Mouse (Mus musculus) telencephalon, adult 2 months (tissue): ENCODE results near the gene Fcgr4.

Experiments
- DNase-seq: peaks from one replicate; pipeline ENCODE4 v3.0.0-alpha.2; 2011; ENCODE audit warnings: low read depth, low spot score

Fcgr4 gene

DNA sequence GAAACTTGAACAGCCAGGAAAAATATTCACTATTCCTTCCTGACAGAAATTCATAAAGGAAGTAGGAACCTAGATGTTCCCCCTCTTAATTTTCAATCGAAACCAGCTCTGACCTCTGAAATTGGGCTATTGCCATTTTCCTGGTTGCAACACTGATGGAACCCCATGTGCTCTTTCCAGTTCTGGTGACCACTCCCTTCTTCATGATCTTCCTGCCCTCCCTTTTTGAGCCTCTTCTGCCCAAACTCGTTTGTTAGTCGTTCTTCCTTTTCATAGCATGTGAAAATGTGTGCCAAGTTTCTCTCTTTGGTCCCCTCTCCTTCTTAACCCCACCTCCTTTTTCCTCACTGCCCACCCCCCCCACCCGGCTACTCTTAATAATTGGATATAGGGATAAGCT is 7.0 kb upstream of the Fcgr4 start:
- DNase-seq, result no peak

DNA sequence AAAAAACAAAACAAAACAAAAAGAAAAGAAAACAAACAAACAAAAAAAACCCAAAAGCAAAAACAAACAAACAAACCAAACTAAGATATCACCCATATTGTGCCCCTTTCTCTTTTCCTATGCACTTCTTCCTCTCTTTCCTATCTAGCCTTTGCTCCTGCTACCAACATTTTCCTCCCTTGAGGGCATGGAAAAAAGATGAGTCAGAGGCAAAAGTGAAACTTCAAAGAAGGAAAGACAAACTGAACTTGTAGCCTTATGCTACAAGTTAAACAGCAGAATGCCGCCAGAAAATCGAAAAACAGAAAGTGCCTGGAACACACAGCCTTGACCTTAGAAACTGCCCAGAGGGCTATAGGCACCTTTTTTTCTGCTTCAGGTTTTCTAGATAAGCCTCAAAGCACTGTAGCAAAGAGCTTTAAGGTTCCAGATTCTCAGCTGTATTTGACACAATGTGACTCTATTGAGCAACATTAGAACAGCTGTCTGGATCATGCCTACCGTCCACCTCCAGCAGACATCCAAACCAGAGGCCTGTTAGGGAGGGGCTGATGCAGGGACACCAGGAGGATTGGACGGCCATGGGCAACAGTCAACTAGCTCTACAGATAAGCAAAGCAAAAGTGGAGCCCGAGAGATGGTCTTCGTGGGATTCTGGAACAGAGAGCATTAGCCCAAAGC is 1.9 kb upstream of the Fcgr4 start:
- no peak for DNase-seq

DNA sequence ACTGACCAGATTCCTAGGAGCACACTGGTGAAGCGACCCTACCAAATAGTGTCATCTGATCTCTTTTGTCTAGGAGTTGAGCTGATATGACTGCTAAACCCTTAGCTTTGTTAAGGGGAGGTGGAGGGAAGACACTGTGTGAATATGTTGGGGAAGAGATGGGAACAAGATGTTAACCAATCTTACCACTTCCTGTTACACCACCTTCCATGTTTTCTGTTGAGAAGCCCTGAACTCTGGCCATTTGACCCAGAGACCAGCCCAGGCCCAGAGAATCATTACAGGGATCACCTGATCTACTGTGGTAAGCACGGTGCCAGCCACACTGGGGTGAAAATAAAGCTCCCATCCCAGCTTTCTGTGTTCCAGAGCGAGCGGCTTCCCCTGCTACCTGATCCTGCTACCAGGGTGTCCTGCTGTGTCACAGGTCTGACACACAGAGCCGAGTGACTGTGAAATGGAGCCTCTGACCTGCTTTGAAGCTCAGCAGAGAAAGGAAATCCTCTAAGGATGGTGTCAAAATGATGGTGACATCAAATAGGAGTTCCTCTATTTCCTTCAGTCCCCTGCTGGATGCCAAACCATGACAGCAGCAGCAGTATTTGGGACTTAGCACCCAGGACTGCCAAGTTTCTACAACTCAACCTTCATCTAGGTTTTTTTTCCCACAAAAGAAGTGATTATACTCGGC is 1.1 kb upstream of the Fcgr4 start:
- DNase-seq, result no peak

- no peak for DNase-seq
Observed at GRCm38 (mm10) chr1:171019311-171019950, 711 bp downstream of the Fcgr4 start.

DNA sequence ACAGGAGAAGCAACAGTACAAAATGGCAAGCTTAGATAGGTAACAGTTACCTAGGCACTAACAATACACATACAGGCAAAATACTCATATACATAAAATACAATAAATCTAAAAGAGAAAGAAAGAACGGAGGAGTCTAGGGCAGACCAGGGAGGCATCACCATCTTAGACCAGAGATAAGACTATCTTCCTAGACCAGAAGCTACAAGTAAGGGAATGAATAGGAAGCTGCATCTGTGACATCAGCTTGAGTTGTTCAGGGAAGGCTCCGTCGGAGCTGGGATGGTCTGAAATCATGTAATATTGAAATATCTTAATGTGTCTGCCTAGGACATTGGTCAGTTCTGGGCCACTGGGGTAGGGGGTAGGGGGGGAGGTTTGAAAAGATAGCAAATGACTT is 13.0 kb downstream of the Fcgr4 start:
- DNase-seq, result no peak

GRCm38 (mm10) chr1:171032691-171033090 is 14.0 kb downstream of the Fcgr4 start:
- no peak for DNase-seq

- no peak for DNase-seq
Observed at GRCm38 (mm10) chr1:171033196-171033595, 14.5 kb downstream of the Fcgr4 start.

DNA sequence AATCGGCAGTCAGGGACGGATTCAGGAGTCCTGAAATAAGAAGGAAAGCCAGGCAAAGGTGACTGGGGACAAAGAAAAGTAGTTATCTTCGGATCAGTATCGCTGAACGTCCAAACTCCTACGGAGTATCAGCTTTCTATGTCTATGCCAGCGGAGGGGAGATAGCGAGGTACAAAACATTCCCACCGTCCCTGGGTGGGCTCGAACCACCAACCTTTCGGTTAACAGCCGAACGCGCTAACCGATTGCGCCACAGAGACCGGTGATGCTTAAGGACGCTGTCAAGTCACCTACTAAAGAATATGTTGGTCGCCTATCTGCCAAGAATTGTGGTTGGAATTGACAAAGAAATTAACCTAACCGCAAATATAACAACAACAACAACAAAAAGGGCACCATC is 15.0 kb downstream of the Fcgr4 start:
- no peak for DNase-seq

DNA sequence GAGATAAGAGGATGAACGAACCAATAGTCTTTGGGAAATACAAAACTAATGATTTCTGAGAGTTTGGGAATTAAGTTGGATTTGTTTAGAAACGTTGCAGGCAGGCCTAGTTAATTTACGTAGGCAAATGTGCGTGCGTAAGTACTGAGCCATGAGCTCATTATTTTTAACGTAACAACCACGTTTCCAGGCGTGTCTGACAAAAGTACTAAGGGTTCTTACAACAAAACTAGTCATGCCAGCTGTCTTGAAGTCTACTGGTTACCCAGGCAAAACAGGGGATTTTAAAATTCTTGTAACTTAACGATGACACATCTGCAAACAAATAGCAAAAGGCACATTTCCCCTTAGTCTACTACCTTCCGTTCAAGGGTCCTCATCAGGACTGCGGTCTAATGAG is 15.5 kb downstream of the Fcgr4 start:
- DNase-seq, result no peak

GRCm38 (mm10) chr1:171035611-171036010 is 16.9 kb downstream of the Fcgr4 start:
- no peak for DNase-seq

DNA sequence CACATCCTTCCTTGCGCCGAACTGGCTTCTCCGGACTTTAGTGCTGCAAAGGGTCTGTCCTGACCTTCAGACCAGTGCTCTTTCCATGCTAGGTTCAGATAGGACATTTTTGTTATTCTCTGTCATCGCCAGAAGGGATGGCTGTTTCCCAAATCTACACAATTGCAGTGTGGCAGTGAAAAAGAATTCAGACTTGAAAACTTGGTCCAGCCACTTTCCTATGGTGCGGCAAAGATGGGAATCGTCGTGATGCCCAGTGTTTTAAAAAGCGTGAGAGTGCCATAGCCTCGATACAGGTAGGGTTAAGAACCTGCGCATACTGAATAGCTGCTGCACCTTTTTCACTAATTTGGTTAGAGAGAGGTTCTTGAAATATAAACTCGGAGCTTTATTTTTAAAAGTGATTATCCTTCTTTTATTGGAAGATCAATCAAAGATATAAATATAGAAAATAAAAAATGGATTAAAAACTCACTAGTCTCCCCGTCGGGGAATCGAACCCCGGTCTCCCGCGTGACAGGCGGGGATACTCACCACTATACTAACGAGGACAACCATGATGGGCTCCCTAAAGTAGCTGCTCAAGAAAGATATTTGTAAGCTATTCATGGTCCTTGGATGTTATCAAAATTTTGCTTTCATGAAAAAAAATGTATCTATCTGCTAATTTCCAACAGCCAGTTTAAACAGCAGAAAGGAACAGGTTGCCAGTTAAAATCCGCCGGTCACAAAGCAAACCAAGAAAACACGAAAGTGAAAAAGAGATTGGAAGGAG is 18.0 kb downstream of the Fcgr4 start:
- DNase-seq, result no peak

DNA sequence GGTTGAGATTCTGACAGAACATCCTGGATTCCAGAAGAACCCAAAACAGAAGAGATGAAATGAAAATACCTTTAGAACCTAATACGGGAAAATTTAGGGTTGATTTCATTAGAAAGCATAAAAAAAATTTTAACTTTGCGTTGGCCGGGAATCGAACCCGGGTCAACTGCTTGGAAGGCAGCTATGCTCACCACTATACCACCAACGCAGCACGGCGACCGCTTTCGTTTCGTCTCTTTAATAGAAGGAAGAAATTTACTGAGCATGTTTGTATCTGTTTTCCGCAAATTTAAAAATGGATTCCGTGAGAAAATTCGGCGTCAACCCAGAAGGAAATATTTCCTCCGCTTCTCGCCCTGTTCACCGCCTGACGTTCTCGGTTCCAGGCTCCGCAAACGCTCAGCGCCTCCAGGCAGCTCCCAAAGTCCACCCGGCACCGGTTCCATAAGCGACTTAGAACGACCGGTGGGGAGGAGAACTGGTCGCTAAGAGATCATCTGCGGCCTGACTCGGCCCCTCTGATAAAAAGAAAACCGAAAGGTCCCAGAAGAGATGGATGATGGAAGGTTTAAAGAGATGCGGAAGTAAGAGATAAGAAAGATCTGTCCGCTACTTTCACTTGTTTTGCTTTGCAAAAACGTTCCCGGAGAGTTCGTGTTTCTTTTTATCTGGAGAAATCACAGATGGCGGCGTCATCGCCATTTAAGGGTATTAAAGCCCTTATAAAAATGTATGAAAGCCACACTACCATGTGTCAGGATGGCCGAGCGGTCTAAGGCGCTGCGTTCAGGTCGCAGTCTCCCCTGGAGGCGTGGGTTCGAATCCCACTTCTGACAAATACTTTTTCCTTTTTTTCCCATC is 19.4 kb downstream of the Fcgr4 start:
- DNase-seq, result no peak

DNA sequence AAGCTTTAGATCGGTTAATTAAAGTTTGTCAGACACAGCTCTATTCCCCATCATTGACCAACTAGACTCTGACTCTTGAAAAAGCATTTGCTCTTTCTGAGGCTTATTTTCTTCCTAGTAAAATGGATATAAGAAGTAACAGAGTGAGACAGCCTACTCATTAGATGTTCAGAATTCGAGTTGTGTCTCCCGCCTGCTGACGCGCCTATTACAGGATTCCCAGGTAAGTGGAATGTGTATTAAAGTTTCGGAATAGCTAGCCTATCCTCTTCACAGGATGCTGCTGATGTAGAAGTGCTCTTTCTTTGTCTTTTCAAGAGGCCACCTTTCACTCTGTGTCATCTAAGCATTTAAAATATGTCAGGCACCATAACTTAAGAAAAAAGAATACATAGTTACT is 20.4 kb downstream of the Fcgr4 start:
- DNase-seq, result no peak

DNA sequence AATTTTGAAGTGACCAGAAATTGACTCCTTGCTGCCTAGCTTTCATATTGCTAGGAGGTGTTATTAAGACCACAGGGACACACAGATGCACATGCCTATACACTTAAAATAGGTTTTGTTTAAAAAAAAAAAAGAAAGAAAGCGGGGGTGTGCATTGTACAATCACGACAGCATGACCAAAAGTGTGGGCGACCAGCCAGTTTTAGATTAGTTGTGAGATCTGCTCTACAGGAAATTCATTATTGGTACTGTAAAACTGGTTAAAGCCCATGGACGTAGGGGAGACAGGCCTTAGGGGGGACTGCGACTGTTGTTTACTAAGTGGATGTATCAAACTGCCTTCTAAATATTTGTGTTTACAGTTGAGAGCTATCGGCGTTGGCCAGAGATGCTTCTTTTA is 21.2 kb downstream of the Fcgr4 start:
- no peak for DNase-seq

GRCm38 (mm10) chr1:171043594-171044153 is 25.0 kb downstream of the Fcgr4 start:
- no peak for DNase-seq

DNA sequence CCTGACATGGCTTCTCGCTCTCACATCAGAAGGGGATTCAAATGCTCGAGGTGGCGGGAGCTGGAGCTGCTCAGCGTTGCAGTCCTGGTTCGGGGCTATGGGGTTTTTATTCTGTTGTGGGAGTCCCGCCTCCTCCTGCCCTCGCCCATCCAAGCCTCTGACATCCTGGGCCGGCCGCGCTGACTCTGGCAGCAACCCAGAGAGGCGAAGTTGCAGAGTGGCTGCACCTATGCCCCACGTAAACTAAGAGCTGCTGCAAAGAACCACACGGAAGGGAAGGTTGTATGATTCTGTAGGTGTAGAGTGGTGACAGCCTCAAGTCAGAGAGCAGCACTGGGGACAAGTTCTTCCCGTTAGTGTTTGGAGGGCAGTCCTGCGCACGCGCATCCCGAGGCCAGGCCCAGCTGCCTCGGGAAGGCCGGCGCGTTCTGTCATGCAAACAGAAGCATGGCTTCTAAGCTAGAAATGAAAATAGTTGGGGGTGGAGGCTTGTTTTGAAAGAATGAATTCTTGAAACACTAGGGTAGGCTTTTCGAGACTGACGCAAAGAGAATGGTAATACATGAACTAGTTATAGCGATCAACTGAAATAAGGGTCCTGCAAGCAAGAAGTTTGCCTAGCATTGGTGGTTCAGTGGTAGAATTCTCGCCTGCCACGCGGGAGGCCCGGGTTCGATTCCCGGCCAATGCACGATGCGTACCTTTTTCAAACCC is 25.8 kb downstream of the Fcgr4 start:
- peak; percentile 90 for DNase-seq

DNA sequence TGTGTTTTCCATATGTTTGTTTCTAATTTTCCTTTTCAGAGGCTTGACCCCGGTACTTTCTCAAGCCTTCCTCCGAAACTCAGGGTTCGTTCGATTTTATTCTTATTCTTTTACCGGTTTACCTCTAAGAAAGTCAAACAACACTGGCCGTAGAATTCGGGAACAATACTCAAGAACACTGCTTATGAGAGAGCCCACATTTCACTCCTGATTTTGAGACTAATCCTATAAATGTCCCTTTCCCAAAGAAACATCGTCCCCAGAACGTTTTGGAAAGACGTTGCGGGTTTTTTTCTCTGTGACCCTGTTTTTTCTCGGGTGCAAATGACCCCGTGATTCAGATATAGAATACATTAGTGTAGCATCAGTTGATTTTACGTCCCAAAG is 26.4 kb downstream of the Fcgr4 start:
- no peak for DNase-seq

- no peak for DNase-seq
Observed at GRCm38 (mm10) chr1:171046501-171046900, 27.8 kb downstream of the Fcgr4 start.

DNA sequence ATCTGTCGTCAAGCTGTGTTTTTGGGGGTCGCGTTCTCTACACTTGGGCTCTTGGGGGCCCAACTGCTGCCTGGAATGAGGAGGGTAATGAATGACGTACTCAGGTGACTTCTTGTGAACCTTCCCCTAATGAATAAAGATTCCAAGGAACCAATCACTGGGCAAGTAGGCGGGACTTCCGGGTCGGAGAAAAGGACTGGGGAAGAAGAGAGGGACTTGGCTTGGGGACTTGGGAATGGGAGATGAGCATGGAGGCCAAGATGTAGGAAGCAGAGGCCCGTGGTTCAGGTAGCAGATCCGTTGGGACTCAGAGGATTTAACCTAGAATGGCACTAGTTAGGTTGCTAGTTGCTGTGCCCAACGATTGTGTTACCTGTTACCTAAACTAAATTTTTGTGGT is 30.5 kb downstream of the Fcgr4 start:
- no peak for DNase-seq

GRCm38 (mm10) chr1:171050774-171051173 is 32.1 kb downstream of the Fcgr4 start:
- no peak for DNase-seq
